Mouse (Mus musculus): ENCODE results near the gene Prmt7. TPM values are rescaled to one million over a fixed set of nuclear protein-coding genes. Genes with fewer than 3 reads are reported as not detected.
A peak's percentile ranks its signal among the peaks of the same experiment; 100 is the strongest.

The Prmt7 gene
- total RNA-seq, 2 experiments from 2014 or later, result 34.2 to 40.0 TPM

- no peak for DNase-seq (ENCODE audit: low spot score in 2 of 2)
These were observed 3.2 kb downstream of the Prmt7 start for GRCm38 (mm10) chr8:106213959-106214358.

GRCm38 (mm10) chr8:106219620-106220019 lies 8.9 kb downstream of the Prmt7 start:
- no peak for DNase-seq (ENCODE audit: low spot score in 2 of 2)

GRCm38 (mm10) chr8:106226589-106226988 lies 15.9 kb downstream of the Prmt7 start:
- peak; percentile 57 to 63 for DNase-seq (ENCODE audit: low spot score in 2 of 2)

- no peak for DNase-seq (ENCODE audit: low spot score in 2 of 2)
These were observed 20.8 kb downstream of the Prmt7 start for GRCm38 (mm10) chr8:106231536-106231935.

- no peak for DNase-seq (ENCODE audit: low spot score in 2 of 2)
These were observed 22.0 kb downstream of the Prmt7 start for GRCm38 (mm10) chr8:106232751-106233150.

- DNase-seq (ENCODE audit: low spot score in 2 of 2), result no peak
These were observed 24.0 kb downstream of the Prmt7 start for GRCm38 (mm10) chr8:106234567-106235261.

GRCm38 (mm10) chr8:106237106-106237505 lies 26.4 kb downstream of the Prmt7 start:
- no peak for DNase-seq (ENCODE audit: low spot score in 2 of 2)

GRCm38 (mm10) chr8:106250186-106250585 lies 39.5 kb downstream of the Prmt7 start:
- DNase-seq (ENCODE audit: low spot score in 2 of 2), result no peak

- no peak for DNase-seq (ENCODE audit: low spot score in 2 of 2)
These were observed 47.4 kb downstream of the Prmt7 start for GRCm38 (mm10) chr8:106258169-106258568.

- DNase-seq (ENCODE audit: low spot score in 2 of 2), result no peak
These were observed 49.0 kb downstream of the Prmt7 start for GRCm38 (mm10) chr8:106259579-106260255.

- DNase-seq (ENCODE audit: low spot score in 2 of 2), result no peak
These were observed 50.2 kb downstream of the Prmt7 start for GRCm38 (mm10) chr8:106260894-106261293.

- no peak for DNase-seq (ENCODE audit: low spot score in 2 of 2)
These were observed 51.6 kb downstream of the Prmt7 start for GRCm38 (mm10) chr8:106262343-106262742.

- DNase-seq (ENCODE audit: low spot score in 2 of 2), result no peak
These were observed 53.2 kb downstream of the Prmt7 start for GRCm38 (mm10) chr8:106263928-106264327.

GRCm38 (mm10) chr8:106265398-106265797 lies 54.7 kb downstream of the Prmt7 start:
- DNase-seq (ENCODE audit: low spot score in 2 of 2), result no peak

GRCm38 (mm10) chr8:106268710-106269346 lies 58.1 kb downstream of the Prmt7 start:
- no peak for DNase-seq (ENCODE audit: low spot score in 2 of 2)

GRCm38 (mm10) chr8:106270804-106271203 lies 60.1 kb downstream of the Prmt7 start:
- peak; percentile 51 to 68 for DNase-seq (ENCODE audit: low spot score in 2 of 2)

GRCm38 (mm10) chr8:106271378-106271777 lies 60.6 kb downstream of the Prmt7 start:
- DNase-seq (ENCODE audit: low spot score in 2 of 2), result no peak

GRCm38 (mm10) chr8:106273468-106273867 lies 62.7 kb downstream of the Prmt7 start:
- DNase-seq (ENCODE audit: low spot score in 2 of 2), result no peak

GRCm38 (mm10) chr8:106276709-106277317 lies 66.1 kb downstream of the Prmt7 start:
- no peak for DNase-seq (ENCODE audit: low spot score in 2 of 2)

- DNase-seq (ENCODE audit: low spot score in 2 of 2), result no peak
These were observed 67.8 kb downstream of the Prmt7 start for GRCm38 (mm10) chr8:106278367-106279042.

GRCm38 (mm10) chr8:106280154-106280553 lies 69.4 kb downstream of the Prmt7 start:
- DNase-seq (ENCODE audit: low spot score in 2 of 2), result no peak

Measured in left cerebral cortex, adult 18-20 months (tissue).